Mouse (Mus musculus) C2C12 (cell line): ENCODE results near the gene St3gal4. TPM values are rescaled to one million over a fixed set of nuclear protein-coding genes. Genes with fewer than 3 reads are reported as not detected.

ENCODE experiments used
- H3K27me3 ChIP-seq: one replicate; pipeline ENCODE4 v1.6.1; 2011; ENCODE audit not compliant: control insufficient read depth, insufficient read depth, insufficient read length
- H3K36me3 ChIP-seq: one replicate; pipeline ENCODE4 v1.6.1; 2011; ENCODE audit not compliant: control insufficient read depth, insufficient read depth
- H3K4me3 ChIP-seq: one replicate; pipeline ENCODE4 v1.5.1; 2011; ENCODE audit warnings: mild to moderate bottlenecking, control low read depth; ENCODE audit not compliant: poor library complexity, insufficient read depth, severe bottlenecking
- H3K79me2 ChIP-seq: one replicate; pipeline ENCODE4 v1.6.1; 2011; ENCODE audit not compliant: control insufficient read depth, insufficient read depth
- H3K79me3 ChIP-seq: one replicate; pipeline ENCODE4 v1.6.1; 2011; ENCODE audit warnings: low read depth, control low read depth
- H3ac ChIP-seq: one replicate; pipeline ENCODE3; 2011; ENCODE audit warnings: low read depth; ENCODE audit not compliant: control insufficient read depth, insufficient read length
- CEBPB ChIP-seq: IDR thresholded peaks from one replicate; pipeline ENCODE4 v1.6.1; 2011; ENCODE audit warnings: low read depth, mild to moderate bottlenecking, control low read depth, moderate library complexity
- CTCF ChIP-seq: IDR thresholded peaks from one replicate; pipeline ENCODE4 v1.5.1; 2011; ENCODE audit not compliant: control insufficient read depth, insufficient read depth, insufficient read length
- FOSL1 ChIP-seq: IDR thresholded peaks from one replicate; pipeline ENCODE4 v1.8.0; 2011; ENCODE audit warnings: mild to moderate bottlenecking, low read length; ENCODE audit not compliant: poor library complexity, insufficient read depth, severe bottlenecking
- MAX ChIP-seq: IDR thresholded peaks from one replicate; pipeline ENCODE4 v1.6.1; 2011; ENCODE audit warnings: mild to moderate bottlenecking, control low read depth
- MYOD1 ChIP-seq: IDR thresholded peaks from one replicate; pipeline ENCODE4 v1.6.1; 2011; ENCODE audit warnings: low read depth; ENCODE audit not compliant: control insufficient read depth, insufficient read length
- MYOG ChIP-seq: IDR thresholded peaks from one replicate; pipeline ENCODE4 v1.6.1; 2011; ENCODE audit not compliant: control insufficient read depth, insufficient read length; ENCODE audit errors: extremely low read depth
- USF1 ChIP-seq: IDR thresholded peaks from one replicate; pipeline ENCODE4 v1.6.1; 2011; ENCODE audit warnings: low read depth, mild to moderate bottlenecking, control low read depth, moderate library complexity
- polyA plus RNA-seq: library from polyadenylated mRNA; unstranded; fragments of >200 nt; fragmentation: generic; extraction: Trizol; gene quantifications from one replicate; pipeline ENCODE4 v1.2.1, GENCODE M21; 2012; ENCODE audit warnings: missing spikeins

The St3gal4 gene
- polyA plus RNA-seq, 1 experiment, result 31.1 TPM

- Histone ChIP-seq H3ac (peak overlapping the region; percentile 74), H3K27me3 (no peaks in the 10 kb centered on the region), H3K36me3 (peaks cover 25% of the 10 kb centered on the region), H3K79me3 (peaks cover 36% of the 10 kb centered on the region), H3K4me3 (peak overlapping the region; percentile 53), H3K79me2 (peaks cover 55% of the 10 kb centered on the region)
- no peak for TF ChIP-seq MYOD1
- peak; percentile 39 for TF ChIP-seq MAX
Observed at GRCm38 (mm10) chr9:35116391-35117381, 2.4 kb downstream of the St3gal4 start.

GRCm38 (mm10) chr9:35115804-35116203 lies 3.3 kb downstream of the St3gal4 start:
- peaks cover 43% of the 10 kb centered on the region for H3K79me3 ChIP-seq
- H3ac ChIP-seq, result peak overlapping the region; percentile 59
- H3K79me2 ChIP-seq, result peaks cover 64% of the 10 kb centered on the region
- H3K4me3 ChIP-seq, result peak overlapping the region; percentile 53
- H3K27me3 ChIP-seq, result no peaks in the 10 kb centered on the region
- no peak for TF ChIP-seq MYOD1
- TF ChIP-seq MYOG, result no peak
- TF ChIP-seq FOSL1, result no peak
- TF ChIP-seq USF1, result no peak
- TF ChIP-seq MAX, result no peak
- TF ChIP-seq CTCF, result no peak
- no peak for TF ChIP-seq CEBPB
- peaks cover 21% of the 10 kb centered on the region for H3K36me3 ChIP-seq

- peak overlapping the region; percentile 59 for H3ac ChIP-seq
- peak overlapping the region; percentile 53 for H3K4me3 ChIP-seq
- no peak for TF ChIP-seq MYOG
- no peak for TF ChIP-seq MYOD1
- no peak for TF ChIP-seq CEBPB
- no peak for TF ChIP-seq USF1
- TF ChIP-seq CTCF, result no peak
- no peak for TF ChIP-seq FOSL1
- TF ChIP-seq MAX, result no peak
- H3K36me3 ChIP-seq, result peaks cover 16% of the 10 kb centered on the region
- no peaks in the 10 kb centered on the region for H3K27me3 ChIP-seq
- H3K79me2 ChIP-seq, result peaks cover 69% of the 10 kb centered on the region
- peaks cover 43% of the 10 kb centered on the region for H3K79me3 ChIP-seq
Observed at GRCm38 (mm10) chr9:35115299-35115698, 3.8 kb downstream of the St3gal4 start.

GRCm38 (mm10) chr9:35114234-35114633 lies 4.8 kb downstream of the St3gal4 start:
- no peak overlapping the region for H3ac ChIP-seq
- TF ChIP-seq CEBPB (no peak), CTCF (no peak), MAX (no peak), MYOD1 (no peak), MYOG (no peak), USF1 (no peak), FOSL1 (no peak)
- H3K79me3 ChIP-seq, result peaks cover 52% of the 10 kb centered on the region

GRCm38 (mm10) chr9:35111941-35112595 lies 7.0 kb downstream of the St3gal4 start:
- peaks cover 95% of the 10 kb centered on the region for H3K79me2 ChIP-seq
- peaks cover 11% of the 10 kb centered on the region for H3K36me3 ChIP-seq
- H3K4me3 ChIP-seq, result no peak overlapping the region
- H3K27me3 ChIP-seq, result no peaks in the 10 kb centered on the region
- no peak overlapping the region for H3ac ChIP-seq
- TF ChIP-seq CEBPB, result no peak
- TF ChIP-seq FOSL1, result no peak
- TF ChIP-seq MAX, result no peak
- TF ChIP-seq MYOG, result no peak
- no peak for TF ChIP-seq USF1
- H3K79me3 ChIP-seq, result peaks cover 72% of the 10 kb centered on the region

More at GRCm38 (mm10) chr9:35114234-35114633, 4.8 kb downstream of the St3gal4 start:
- Histone ChIP-seq H3K4me3 (no peak overlapping the region), H3K27me3 (no peaks in the 10 kb centered on the region), H3K79me2 (peaks cover 75% of the 10 kb centered on the region), H3K36me3 (peaks cover 11% of the 10 kb centered on the region)
